Mouse (Mus musculus): ENCODE measurements around the gene Cfap43.

DNA sequence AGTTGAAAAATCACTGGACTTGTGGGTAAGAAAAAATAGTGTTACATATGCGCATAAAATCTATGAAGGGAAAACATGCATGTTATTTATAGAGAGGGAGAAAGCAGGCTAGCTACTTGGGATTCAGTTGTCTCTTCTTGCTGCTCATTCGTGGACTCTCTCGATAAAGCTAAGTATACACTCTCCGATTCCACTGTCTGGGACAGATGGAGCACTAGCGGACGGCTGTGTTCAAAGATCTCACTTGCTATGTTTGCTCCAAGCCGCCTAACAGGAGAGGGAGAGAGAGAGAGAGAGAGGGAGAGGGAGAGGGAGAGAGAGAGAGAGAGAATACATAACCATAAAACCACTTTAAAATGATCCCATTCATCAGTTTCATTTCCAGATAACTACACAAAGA is 138.9 kb downstream of the Cfap43 start:
- TF ChIP-seq CTCF (conservative IDR thresholded peaks at IDR 0.05; ENCODE audit: low read length): no peak
- TF ChIP-seq NANOG (IDR thresholded peaks at IDR 0.05; ENCODE audit: borderline replicate concordance, low read length): no peak
- no peak for TF ChIP-seq POU5F1 (IDR thresholded peaks at IDR 0.05; ENCODE audit: borderline replicate concordance, low read length)

Measured in E14TG2a.4 (cell line).